Mouse (Mus musculus): ENCODE measurements around the gene Prom1. TPM values are rescaled to one million over a fixed set of nuclear protein-coding genes. Genes with fewer than 3 reads are reported as not detected.

Prom1 gene
- polyA plus RNA-seq, 1 experiment from 2014 or later: 23.0 TPM

- H3K4me1 ChIP-seq (replicated peaks; ENCODE audit: control insufficient read depth, insufficient read depth, low read length): no peaks in the 10 kb centered on the region
- H3K27me3 ChIP-seq (replicated peaks; ENCODE audit: control insufficient read depth, insufficient read depth, low read length): no peaks in the 10 kb centered on the region
- H3K4me3 ChIP-seq (ENCODE audit: low read depth, low read length): no peak overlapping the region
- no peak overlapping the region for H3K9ac ChIP-seq (ENCODE audit: low read depth, low read length)
- no peak overlapping the region for H3K4me2 ChIP-seq
- no peaks in the 10 kb centered on the region for H3K36me3 ChIP-seq (ENCODE audit: control insufficient read depth, insufficient read depth, low read length)
- no peaks in the 10 kb centered on the region for H3K9me3 ChIP-seq (ENCODE audit: control insufficient read depth, low read length)
- H3K27ac ChIP-seq (ENCODE audit: low read depth, low read length): no peak overlapping the region
- WGBS: 74% methylated on average over 3 of the region's 3 CpGs
- DNase-seq (ENCODE audit: low spot score) (no peak), ATAC-seq (replicated peaks; ENCODE audit: low FRiP score) (no peak)
Observed at GRCm38 (mm10) chr5:44058258-44058657, 43.6 kb downstream of the Prom1 start.

GRCm38 (mm10) chr5:44050213-44050612, 51.6 kb downstream of the Prom1 start:
- Histone ChIP-seq H3K4me1 (replicated peaks; ENCODE audit: control insufficient read depth, insufficient read depth, low read length) (no peaks in the 10 kb centered on the region), H3K36me3 (ENCODE audit: control insufficient read depth, insufficient read depth, low read length) (no peaks in the 10 kb centered on the region; the same call in 1 of the 2 replicates), H3K4me2 (no peak overlapping the region), H3K4me3 (ENCODE audit: low read depth, low read length) (no peak overlapping the region), H3K27ac (ENCODE audit: low read depth, low read length) (no peak overlapping the region), H3K9ac (ENCODE audit: low read depth, low read length) (no peak overlapping the region), H3K27me3 (replicated peaks; ENCODE audit: control insufficient read depth, insufficient read depth, low read length) (no peaks in the 10 kb centered on the region), H3K9me3 (ENCODE audit: control insufficient read depth, low read length) (no peaks in the 10 kb centered on the region)
- 44% methylated on average over 8 of the region's 8 CpGs for WGBS
- no peak for DNase-seq (ENCODE audit: low spot score)
- ATAC-seq (replicated peaks; ENCODE audit: low FRiP score): no peak

GRCm38 (mm10) chr5:44049395-44049976, 52.3 kb downstream of the Prom1 start:
- Histone ChIP-seq H3K4me1 (replicated peaks; ENCODE audit: control insufficient read depth, insufficient read depth, low read length) (no peaks in the 10 kb centered on the region), H3K27me3 (replicated peaks; ENCODE audit: control insufficient read depth, insufficient read depth, low read length) (no peaks in the 10 kb centered on the region), H3K27ac (ENCODE audit: low read depth, low read length) (no peak overlapping the region), H3K4me2 (no peak overlapping the region), H3K9me3 (ENCODE audit: control insufficient read depth, low read length) (no peaks in the 10 kb centered on the region), H3K9ac (ENCODE audit: low read depth, low read length) (no peak overlapping the region), H3K4me3 (ENCODE audit: low read depth, low read length) (no peak overlapping the region), H3K36me3 (ENCODE audit: control insufficient read depth, insufficient read depth, low read length) (no peaks in the 10 kb centered on the region; the same call in 1 of the 2 replicates)
- ATAC-seq (replicated peaks; ENCODE audit: low FRiP score) (no peak), DNase-seq (ENCODE audit: low spot score) (no peak)
- WGBS: 39% methylated on average over 6 of the region's 6 CpGs

- Histone ChIP-seq H3K27me3 (replicated peaks; ENCODE audit: control insufficient read depth, insufficient read depth, low read length) (no peaks in the 10 kb centered on the region), H3K27ac (ENCODE audit: low read depth, low read length) (no peak overlapping the region), H3K36me3 (ENCODE audit: control insufficient read depth, insufficient read depth, low read length) (no peaks in the 10 kb centered on the region; the same call in 1 of the 2 replicates), H3K9ac (ENCODE audit: low read depth, low read length) (no peak overlapping the region), H3K9me3 (ENCODE audit: control insufficient read depth, low read length) (no peaks in the 10 kb centered on the region), H3K4me1 (replicated peaks; ENCODE audit: control insufficient read depth, insufficient read depth, low read length) (no peaks in the 10 kb centered on the region), H3K4me2 (no peak overlapping the region), H3K4me3 (ENCODE audit: low read depth, low read length) (no peak overlapping the region)
- DNase-seq (ENCODE audit: low spot score): no peak
- 44% methylated on average over 5 of the region's 5 CpGs for WGBS
- no peak for ATAC-seq (replicated peaks; ENCODE audit: low FRiP score)
Observed at GRCm38 (mm10) chr5:44048568-44049363, 53.1 kb downstream of the Prom1 start.

GRCm38 (mm10) chr5:44041725-44042124, 60.1 kb downstream of the Prom1 start:
- H3K4me2 ChIP-seq: no peak overlapping the region
- ATAC-seq (replicated peaks; ENCODE audit: low FRiP score) (no peak), DNase-seq (ENCODE audit: low spot score) (no peak)
- H3K36me3 ChIP-seq (ENCODE audit: control insufficient read depth, insufficient read depth, low read length): no peaks in the 10 kb centered on the region
- no peak overlapping the region for H3K9ac ChIP-seq (ENCODE audit: low read depth, low read length)
- no peaks in the 10 kb centered on the region for H3K9me3 ChIP-seq (ENCODE audit: control insufficient read depth, low read length)
- 23% methylated on average over 1 of the region's 1 CpGs for WGBS
- no peak overlapping the region for H3K27ac ChIP-seq (ENCODE audit: low read depth, low read length)
- no peak overlapping the region for H3K4me3 ChIP-seq (ENCODE audit: low read depth, low read length)
- no peaks in the 10 kb centered on the region for H3K27me3 ChIP-seq (replicated peaks; ENCODE audit: control insufficient read depth, insufficient read depth, low read length)
- no peaks in the 10 kb centered on the region for H3K4me1 ChIP-seq (replicated peaks; ENCODE audit: control insufficient read depth, insufficient read depth, low read length)

- ATAC-seq (replicated peaks; ENCODE audit: low FRiP score): no peak
- H3K4me2 ChIP-seq: no peak overlapping the region
- H3K9ac ChIP-seq (ENCODE audit: low read depth, low read length): no peak overlapping the region
- no peaks in the 10 kb centered on the region for H3K9me3 ChIP-seq (ENCODE audit: control insufficient read depth, low read length)
- H3K27ac ChIP-seq (ENCODE audit: low read depth, low read length): no peak overlapping the region
- DNase-seq (ENCODE audit: low spot score): no peak
- H3K4me3 ChIP-seq (ENCODE audit: low read depth, low read length): no peak overlapping the region
- H3K36me3 ChIP-seq (ENCODE audit: control insufficient read depth, insufficient read depth, low read length): no peaks in the 10 kb centered on the region
- no peaks in the 10 kb centered on the region for H3K4me1 ChIP-seq (replicated peaks; ENCODE audit: control insufficient read depth, insufficient read depth, low read length)
- 77% methylated on average over 3 of the region's 3 CpGs for WGBS
- H3K27me3 ChIP-seq (replicated peaks; ENCODE audit: control insufficient read depth, insufficient read depth, low read length): no peaks in the 10 kb centered on the region
Observed at GRCm38 (mm10) chr5:44041056-44041455, 60.8 kb downstream of the Prom1 start.

GRCm38 (mm10) chr5:43998295-43998989, 103.4 kb downstream of the Prom1 start:
- Histone ChIP-seq H3K9ac (ENCODE audit: low read depth, low read length) (no peak overlapping the region), H3K27ac (ENCODE audit: low read depth, low read length) (no peak overlapping the region), H3K4me3 (ENCODE audit: low read depth, low read length) (no peak overlapping the region), H3K27me3 (replicated peaks; ENCODE audit: control insufficient read depth, insufficient read depth, low read length) (no peaks in the 10 kb centered on the region), H3K4me1 (replicated peaks; ENCODE audit: control insufficient read depth, insufficient read depth, low read length) (no peaks in the 10 kb centered on the region), H3K36me3 (ENCODE audit: control insufficient read depth, insufficient read depth, low read length) (no peaks in the 10 kb centered on the region), H3K4me2 (no peak overlapping the region), H3K9me3 (ENCODE audit: control insufficient read depth, low read length) (no peaks in the 10 kb centered on the region)
- WGBS: 82% methylated on average over 9 of the region's 9 CpGs
- ATAC-seq (replicated peaks; ENCODE audit: low FRiP score) (no peak), DNase-seq (ENCODE audit: low spot score) (no peak)

GRCm38 (mm10) chr5:43997626-43998025, 104.2 kb downstream of the Prom1 start:
- WGBS: 83% methylated on average over 8 of the region's 8 CpGs
- H3K27ac ChIP-seq (ENCODE audit: low read depth, low read length): no peak overlapping the region
- ATAC-seq (replicated peaks; ENCODE audit: low FRiP score) (no peak), DNase-seq (ENCODE audit: low spot score) (no peak)
- H3K9me3 ChIP-seq (ENCODE audit: control insufficient read depth, low read length): no peaks in the 10 kb centered on the region
- H3K4me2 ChIP-seq: no peak overlapping the region
- H3K9ac ChIP-seq (ENCODE audit: low read depth, low read length): no peak overlapping the region
- H3K36me3 ChIP-seq (ENCODE audit: control insufficient read depth, insufficient read depth, low read length): no peaks in the 10 kb centered on the region
- no peaks in the 10 kb centered on the region for H3K27me3 ChIP-seq (replicated peaks; ENCODE audit: control insufficient read depth, insufficient read depth, low read length)
- no peaks in the 10 kb centered on the region for H3K4me1 ChIP-seq (replicated peaks; ENCODE audit: control insufficient read depth, insufficient read depth, low read length)
- H3K4me3 ChIP-seq (ENCODE audit: low read depth, low read length): no peak overlapping the region

Measured in liver, embryonic 11.5 days (tissue).